Mouse (Mus musculus): ENCODE measurements around the gene Casp9.
"Not testable (repeated sequence)": the region's sequence is repeated elsewhere in the genome, so short reads cannot be mapped to it uniquely, and the experiment has no call there.

Gene Casp9

DNA sequence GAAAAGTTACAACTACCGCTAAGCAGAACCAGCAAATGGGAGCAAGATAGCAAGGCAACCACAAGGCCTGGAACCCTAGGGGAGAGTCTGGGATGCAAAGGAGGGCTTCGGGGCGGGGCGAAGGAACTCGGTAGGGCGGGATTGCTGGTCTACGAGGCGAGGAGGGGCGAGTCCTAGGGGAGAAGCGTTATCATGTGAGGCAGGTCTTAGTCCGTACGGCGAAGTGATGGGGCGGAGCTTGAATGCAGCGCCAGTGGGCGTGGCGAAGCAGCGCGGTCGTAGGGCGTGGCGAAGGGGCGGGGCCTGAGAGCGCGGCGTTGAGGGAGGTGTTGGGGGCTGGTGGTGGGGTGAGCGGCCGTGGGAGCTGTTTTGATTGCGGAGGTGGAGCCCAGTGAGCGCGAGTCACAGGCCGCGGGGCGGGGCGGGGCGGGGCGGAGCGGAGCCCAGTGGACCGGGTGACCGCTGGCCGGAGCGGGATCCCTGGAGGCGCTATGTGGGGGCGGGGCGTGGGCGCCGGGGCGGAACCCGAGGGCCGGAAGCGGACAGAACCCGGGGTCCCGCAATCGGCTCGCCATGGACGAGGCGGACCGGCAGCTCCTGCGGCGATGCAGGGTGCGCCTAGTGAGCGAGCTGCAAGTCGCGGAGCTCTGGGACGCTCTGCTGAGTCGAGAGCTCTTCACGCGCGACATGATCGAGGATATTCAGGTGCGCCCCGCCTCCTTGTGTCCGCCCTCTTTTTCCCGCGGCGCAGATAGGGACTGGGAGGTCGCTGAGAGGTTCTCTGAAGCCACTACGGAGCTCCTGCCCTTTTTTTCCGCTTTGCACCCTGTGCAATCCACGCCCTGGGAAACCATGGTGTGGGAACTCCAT is at the start of gene Casp9:
Casp9 (plus strand) TSS at position 331 of the 870 bp plus-strand sequence.
- DNase-seq (ENCODE audit: extremely low read depth, low read depth, low spot score) = no peak

GRCm38 (mm10) chr4:141746578-141747346 is 46.6 kb upstream of the Casp9 start, which contains the start of gene Agmat:
TSS of gene Agmat (plus strand) at chr4:141746672.
- no peak for DNase-seq (ENCODE audit: extremely low read depth, low read depth, low spot score)

DNA sequence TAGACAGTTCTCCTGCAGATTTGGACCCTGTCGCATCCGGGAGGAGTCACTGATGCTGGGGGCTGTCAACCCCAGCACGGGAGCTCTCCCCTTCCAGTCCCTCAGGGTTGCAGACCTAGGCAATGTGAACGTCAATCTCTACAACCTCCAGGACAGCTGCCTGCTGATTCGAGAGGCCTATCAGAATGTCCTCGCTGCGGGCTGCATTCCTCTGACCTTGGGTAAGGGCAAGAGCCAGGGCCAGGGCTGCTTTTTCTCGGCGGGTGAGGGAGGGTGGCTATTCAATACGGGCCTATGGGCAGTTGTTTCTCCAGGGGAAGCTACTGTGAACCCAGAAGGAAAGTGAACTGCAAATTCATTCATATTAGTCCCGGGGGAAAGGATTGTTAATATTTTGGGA is 43.9 kb upstream of the Casp9 start:
- no peak for DNase-seq (ENCODE audit: extremely low read depth, low read depth, low spot score)

DNA sequence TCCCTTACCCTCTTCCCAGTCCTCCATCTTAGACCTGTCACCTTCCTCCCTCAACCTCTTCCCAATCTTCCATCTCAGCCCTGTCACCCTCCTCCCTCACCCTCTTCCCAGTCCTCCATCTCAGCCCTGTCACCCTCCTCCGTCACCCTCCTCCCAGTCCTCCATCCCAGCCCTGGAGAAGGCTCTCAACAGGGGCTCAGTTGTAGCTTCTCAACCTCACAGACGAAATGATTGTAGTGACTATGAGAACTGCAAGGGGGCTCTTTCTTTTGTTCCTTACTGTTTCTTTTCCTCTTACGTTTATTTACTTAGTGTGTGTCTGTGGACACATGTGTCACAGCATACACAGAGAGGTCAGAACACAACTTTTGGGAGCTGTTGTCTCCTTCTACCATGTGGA is 42.6 kb upstream of the Casp9 start:
- no peak for DNase-seq (ENCODE audit: extremely low read depth, low read depth, low spot score)

- no peak for DNase-seq (ENCODE audit: extremely low read depth, low read depth, low spot score)
Measured at GRCm38 (mm10) chr4:141751419-141752075, 41.9 kb upstream of the Casp9 start.

DNA sequence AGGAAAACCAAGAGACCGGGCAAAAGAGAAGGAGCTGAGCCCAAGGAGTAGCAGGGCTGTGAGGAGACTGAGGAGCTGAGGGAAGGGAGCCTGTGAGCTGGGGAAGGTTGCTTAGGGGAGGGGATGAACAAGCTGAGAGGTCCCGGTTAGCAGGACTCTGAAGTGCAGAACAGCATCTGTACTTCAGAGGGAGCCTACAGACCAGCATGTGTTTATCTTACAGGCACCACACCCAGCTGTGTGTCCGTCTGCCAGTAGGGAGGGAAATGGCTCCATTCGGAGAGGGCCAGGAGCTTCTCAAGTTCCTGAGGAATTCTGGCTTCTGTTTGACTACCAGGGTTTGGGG is 41.4 kb upstream of the Casp9 start:
- no peak for DNase-seq (ENCODE audit: extremely low read depth, low read depth, low spot score)

DNA sequence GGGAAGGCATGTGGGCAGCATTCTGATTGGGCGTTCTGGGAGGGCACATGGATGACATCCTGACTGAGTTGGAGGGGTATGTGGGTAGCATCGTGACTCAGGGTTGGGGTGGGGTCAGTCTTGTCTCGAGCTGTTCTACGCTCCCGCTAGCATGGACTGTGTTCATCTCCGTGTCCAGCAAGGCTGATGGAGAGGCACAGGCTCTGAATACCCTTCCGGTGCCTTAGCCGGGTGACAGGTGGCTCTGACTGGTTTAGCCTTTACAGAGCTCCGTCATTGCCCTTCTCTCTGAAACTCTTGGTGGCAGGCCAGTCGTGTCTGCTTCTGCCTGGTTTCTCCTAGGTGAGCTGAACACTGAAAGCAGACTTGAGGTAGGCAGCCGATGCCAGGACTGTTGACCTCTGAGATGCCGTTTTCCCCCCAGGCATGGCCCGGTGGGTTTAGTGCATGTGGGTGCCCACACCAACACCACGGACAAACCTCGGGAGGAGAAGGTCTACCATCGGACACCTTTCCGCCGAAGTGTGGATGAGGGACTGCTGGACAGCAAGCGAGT is 38.0 kb upstream of the Casp9 start:
- DNase-seq (ENCODE audit: extremely low read depth, low read depth, low spot score) = no peak

DNA sequence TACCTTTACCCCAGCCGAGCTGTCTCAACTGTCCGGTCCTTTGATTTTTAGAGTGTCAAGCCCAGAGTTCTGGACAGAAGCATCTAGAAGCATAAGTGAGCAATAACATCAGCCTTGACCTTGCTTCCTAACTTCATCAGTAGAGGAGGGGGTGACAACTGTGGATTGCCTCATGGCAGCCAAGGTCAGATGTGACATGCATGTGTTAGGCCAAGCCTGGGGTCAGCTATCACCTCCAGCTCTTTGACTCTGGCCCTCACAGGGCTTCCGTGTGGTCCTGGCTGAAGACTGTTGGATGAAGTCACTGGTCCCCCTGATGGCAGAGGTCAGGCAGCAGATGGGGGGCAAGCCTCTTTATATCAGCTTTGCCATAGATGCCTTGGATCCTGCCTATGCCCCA is 36.3 kb upstream of the Casp9 start:
- DNase-seq (ENCODE audit: extremely low read depth, low read depth, low spot score) = no peak

GRCm38 (mm10) chr4:141758874-141759542 is 34.4 kb upstream of the Casp9 start:
- DNase-seq (ENCODE audit: extremely low read depth, low read depth, low spot score) = no peak

- no peak for DNase-seq (ENCODE audit: extremely low read depth, low read depth, low spot score)
Measured at GRCm38 (mm10) chr4:141760942-141761341, 32.5 kb upstream of the Casp9 start.

DNA sequence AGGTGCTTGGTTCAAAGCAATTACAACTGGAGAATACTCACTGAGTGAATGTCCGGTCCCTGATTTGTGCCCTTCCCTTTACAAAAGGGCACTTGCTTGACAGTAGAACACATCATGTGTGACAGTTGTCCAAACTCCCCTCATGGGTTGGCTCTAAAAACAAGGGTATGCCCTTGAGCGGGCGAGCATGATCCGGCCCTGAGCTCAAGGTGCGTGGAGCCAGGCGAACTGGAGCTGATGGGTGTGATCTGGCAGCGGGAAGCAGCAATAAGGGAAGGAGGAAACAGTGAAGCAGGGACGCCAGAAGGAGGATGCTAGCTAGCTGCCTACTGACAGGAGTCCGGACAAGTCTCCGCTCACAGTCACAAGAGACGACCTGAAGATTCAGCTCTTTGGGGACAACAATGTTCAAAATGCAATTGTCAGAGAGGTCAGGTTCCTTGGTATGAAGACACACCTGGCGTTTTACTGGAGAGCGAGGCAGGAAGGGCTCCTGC is 31.3 kb upstream of the Casp9 start:
- DNase-seq (ENCODE audit: extremely low read depth, low read depth, low spot score) = no peak

GRCm38 (mm10) chr4:141763476-141763875 is 29.9 kb upstream of the Casp9 start:
- no peak for DNase-seq (ENCODE audit: extremely low read depth, low read depth, low spot score)

DNA sequence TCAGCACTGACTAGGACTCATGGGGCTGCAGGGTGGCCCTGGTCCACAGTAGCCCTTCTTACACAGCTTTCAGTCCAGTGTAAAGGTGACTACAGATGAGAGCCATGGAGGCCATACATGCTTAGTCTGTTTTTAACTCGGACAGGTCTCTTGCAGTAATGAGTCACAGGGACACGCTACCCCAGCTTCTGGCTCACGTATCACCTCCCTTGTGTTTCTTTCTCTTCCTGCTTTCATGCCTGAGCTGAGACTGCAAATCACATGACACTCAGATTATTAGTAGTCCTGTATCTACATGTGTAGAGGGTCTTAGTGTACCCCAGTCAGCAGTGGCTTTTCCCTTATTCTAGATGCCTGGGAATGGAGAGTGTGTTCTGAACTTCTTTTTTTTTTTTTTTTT is 28.4 kb upstream of the Casp9 start:
- DNase-seq (ENCODE audit: extremely low read depth, low read depth, low spot score) = no peak

DNA sequence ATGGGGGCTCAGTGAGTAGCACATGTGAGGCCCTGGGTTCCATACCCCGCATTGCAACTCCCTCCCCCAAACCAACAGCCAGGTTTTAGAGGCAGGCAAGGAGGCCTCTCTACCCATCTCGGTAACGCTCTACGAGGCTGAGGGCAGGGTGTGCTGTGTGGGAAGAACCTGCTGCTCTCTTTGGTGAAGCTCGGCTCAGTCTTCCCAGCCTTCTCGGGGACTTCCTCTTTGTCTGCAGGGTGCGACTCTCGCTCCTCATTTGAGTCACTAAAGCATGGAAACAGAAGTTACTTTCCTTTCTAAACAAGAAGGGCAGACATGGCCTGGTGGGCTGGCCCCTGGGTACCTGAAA is 27.1 kb upstream of the Casp9 start:
- no peak for DNase-seq (ENCODE audit: extremely low read depth, low read depth, low spot score)

DNA sequence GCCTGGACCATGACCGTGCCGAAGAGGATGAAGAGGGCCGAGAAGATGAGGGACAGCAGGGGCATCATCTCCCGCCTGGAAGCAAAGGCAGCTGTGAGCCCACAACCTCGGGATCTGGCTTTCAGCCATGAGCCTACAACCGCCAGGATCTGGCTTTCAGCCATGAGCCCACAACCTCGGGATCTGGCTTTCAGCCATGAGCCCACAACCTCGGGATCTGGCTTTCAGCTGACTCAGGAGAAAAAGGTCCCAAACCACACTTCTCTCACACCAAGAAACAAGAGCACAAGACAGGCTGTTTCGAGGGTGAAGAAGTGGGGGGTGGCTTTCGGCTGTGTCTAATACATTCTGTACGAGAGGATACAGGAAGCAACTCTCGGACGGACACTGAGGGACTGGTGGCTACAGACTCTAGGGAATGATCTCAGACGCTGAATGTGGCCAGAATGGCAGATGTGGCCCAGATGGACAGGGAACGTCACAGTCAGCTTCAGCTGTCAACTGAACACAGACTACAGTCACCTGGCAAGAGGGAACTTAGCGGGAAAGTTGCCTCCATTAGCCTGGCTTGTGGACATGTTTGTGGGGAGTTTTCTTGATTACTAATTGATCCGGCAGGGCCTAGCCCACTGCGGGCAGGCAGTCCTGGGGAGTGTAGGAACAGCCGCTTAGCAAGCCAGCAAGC is 26.6 kb upstream of the Casp9 start:
- DNase-seq (ENCODE audit: extremely low read depth, low read depth, low spot score) = no peak

- peak; percentile 43 for DNase-seq (ENCODE audit: extremely low read depth, low read depth, low spot score)
Measured at GRCm38 (mm10) chr4:141767353-141768036, 25.9 kb upstream of the Casp9 start.

- no peak for DNase-seq (ENCODE audit: extremely low read depth, low read depth, low spot score)
Measured at GRCm38 (mm10) chr4:141769501-141770160, 23.8 kb upstream of the Casp9 start.

- DNase-seq (ENCODE audit: extremely low read depth, low read depth, low spot score) = no peak
Measured at GRCm38 (mm10) chr4:141771823-141772222, 21.6 kb upstream of the Casp9 start.

DNA sequence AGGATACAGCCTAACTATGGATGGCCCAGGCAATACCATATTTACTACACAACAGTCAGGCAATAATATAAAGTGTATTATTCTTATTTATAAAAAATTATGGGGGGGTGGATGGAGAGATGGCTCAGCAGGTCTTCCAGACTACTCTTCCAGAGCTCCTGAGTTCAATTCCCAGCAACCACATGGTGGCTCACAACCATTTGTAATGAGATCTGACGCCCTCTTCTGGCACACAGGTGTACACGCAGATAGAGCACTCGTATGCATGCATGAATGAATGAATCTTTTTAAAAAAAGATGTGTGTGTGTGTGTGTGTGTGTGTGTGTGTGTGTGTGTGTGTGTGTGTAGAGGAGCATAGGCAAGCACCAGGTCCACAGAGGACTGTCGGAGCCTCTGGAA is 20.4 kb upstream of the Casp9 start:
- not testable (repeated sequence) for DNase-seq (ENCODE audit: extremely low read depth, low read depth, low spot score)
